Mouse (Mus musculus): ENCODE results near the gene Rhox3e. TPM values are rescaled to one million over a fixed set of nuclear protein-coding genes. Genes with fewer than 3 reads are reported as not detected.
"Not testable (repeated sequence)": the region's sequence is repeated elsewhere in the genome, so short reads cannot be mapped to it uniquely, and the experiment has no call there.

Rhox3e gene
- not detected in 2 replicates for total RNA-seq (2017)

DNA sequence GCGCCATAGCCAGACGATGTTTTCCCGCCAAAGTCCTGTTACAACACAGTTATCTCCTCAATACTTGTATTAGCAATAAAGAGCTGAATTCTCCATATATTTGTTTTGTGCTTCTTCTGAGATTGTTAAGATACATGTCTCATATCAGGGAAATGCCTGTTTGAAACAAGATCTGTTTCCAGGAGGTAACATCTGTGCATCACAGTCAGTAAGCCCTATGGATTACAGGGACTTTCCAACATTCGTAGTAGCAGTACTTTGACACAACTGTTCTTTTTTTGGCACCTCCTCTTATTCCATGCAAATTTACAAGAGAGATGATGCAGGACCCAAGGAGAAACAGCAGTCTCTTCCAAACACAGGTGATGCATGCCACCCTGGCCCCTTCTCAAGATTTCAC is at the start of gene Rhox3e:
Gene Rhox3e, plus strand, starts transcription at position 301 of the 400 bp plus-strand sequence.
- not testable (repeated sequence) for ATAC-seq (replicated peaks; ENCODE audit: low read depth, poor library complexity, severe bottlenecking)

DNA sequence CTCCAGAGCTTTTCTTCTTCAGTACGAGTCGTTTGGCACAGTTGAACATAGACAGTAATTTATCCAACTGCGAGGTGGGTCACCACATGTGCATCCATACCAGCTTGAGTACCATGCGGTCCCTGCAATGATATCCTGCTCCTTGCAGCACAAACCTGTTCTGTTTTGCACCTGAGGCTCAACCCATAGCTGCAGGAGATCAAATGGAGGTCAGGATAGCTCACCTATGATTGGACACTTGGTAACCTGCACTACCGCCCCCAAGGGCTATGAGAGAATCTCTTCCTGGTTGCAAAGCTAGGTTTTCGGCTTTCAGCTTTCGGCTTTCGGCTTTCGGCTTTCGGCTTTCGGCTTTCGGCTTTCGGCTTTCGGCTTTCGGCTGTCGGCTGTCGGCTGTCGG is 27.8 kb upstream of the Rhox3e start, which contains the start of gene Rhox4d:
Gene Rhox4d, plus strand, starts transcription at position 301 of the 400 bp plus-strand sequence.
- not testable (repeated sequence) for ATAC-seq (replicated peaks; ENCODE audit: low read depth, poor library complexity, severe bottlenecking)

DNA sequence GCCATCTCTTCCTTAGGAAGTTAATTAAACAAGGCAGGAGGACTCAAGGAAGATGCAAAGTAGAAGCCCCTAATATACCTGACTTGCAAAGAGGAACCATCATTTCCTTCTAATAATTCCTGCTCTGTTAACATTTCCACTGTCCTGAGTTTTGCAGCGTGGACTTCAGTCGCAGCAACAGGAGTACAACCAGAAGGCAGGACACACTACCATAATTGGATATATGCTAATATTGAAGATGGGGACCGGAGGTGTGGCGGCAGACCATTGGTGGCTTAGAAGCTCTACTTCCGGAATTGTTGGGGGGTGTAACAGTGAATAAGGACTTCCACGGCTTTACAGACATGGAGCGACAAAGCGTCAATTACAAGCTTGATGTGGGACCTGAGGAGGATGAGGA is 11.7 kb upstream of the Rhox3e start, which contains the start of gene Rhox2e:
Gene Rhox2e, plus strand, starts transcription at position 301 of the 400 bp plus-strand sequence.
- ATAC-seq (replicated peaks; ENCODE audit: low read depth, poor library complexity, severe bottlenecking), result not testable (repeated sequence)

DNA sequence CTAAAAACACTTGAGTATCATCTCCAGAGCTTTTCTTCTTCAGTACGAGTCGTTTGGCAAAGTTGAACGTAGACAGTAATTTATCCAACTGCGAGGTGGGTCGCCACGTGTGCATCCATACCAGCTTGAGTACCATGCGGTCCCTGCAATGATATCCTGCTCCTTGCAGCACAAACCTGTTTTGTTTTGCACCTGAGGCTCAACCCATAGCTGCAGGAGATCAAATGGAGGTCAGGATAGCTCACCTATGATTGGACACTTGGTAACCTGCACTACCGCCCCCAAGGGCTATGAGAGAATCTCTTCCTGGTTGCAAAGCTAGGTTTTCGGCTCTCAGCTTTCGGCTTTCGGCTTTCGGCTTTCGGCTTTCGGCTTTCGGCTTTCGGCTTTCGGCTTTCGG is 15.3 kb downstream of the Rhox3e start, which contains the start of gene Rhox4e:
Gene Rhox4e, plus strand, starts transcription at position 301 of the 400 bp plus-strand sequence.
- ATAC-seq (replicated peaks; ENCODE audit: low read depth, poor library complexity, severe bottlenecking), result not testable (repeated sequence)

DNA sequence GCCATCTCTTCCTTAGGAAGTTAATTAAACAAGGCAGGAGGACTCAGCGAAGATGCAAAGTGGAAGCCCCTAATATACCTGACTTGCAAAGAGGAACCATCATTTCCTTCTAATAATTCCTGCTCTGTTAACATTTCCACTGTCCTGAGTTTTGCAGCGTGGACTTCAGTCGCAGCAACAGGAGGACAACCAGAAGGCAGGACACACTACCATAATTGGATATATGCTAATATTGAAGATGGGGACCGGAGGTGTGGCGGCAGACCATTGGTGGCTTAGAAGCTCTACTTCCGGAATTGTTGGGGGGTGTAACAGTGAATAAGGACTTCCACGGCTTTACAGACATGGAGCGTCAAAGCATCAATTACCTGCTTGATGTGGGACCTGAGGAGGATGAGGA is 29.3 kb downstream of the Rhox3e start, which contains the start of gene Rhox2f:
Gene Rhox2f, plus strand, starts transcription at position 301 of the 400 bp plus-strand sequence.
- not testable (repeated sequence) for ATAC-seq (replicated peaks; ENCODE audit: low read depth, poor library complexity, severe bottlenecking)

DNA sequence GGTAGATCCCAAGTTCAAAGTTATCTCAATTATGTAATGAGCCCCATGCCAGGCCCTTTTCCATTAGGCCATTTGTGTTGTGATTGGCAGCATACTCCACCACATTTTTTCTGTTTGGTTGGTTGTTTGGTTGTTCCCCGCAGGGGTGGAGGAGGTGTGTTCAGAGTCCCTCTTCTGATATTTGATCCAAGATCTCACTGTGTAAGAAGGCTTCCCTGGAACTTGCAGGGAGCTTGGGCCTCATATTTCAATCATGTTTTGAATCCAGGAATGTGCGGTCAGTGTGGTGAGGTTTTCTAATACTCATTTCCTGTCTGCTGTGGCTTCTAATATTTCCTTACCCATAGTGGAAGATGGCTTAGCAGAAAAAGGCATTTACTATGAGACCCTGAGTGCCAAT is 30.8 kb downstream of the Rhox3e start:
- ATAC-seq (replicated peaks; ENCODE audit: low read depth, poor library complexity, severe bottlenecking), result not testable (repeated sequence)

DNA sequence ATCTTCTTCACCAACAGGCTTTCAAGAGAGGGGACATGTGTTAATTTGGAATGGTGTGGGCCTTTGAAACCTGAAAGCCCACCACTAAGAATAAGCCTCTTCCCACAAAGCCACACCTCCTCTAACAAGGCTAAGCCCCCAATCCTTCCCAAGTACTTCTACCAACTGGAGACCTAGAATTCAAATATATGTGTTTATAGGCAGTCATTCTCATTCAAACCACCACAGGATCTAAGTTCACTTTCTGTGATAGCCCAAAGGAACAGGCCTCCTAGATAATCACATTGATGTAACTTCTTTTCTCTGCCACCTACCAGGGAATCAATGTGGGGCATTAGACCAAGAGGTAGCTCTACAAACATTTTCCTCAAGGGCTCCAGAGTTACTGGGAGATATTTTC is 38.9 kb downstream of the Rhox3e start, which contains the start of gene Rhox3f:
Gene Rhox3f, plus strand, starts transcription at position 301 of the 400 bp plus-strand sequence.
- not testable (repeated sequence) for ATAC-seq (replicated peaks; ENCODE audit: low read depth, poor library complexity, severe bottlenecking)

Other genes starting within 250 kb of the Rhox3e start
- not detected in 2 replicates for gene Rhox3a2, start 162.0 kb upstream of the Rhox3e start, total RNA-seq (2017)
- gene Rhox4a2, start 151.2 kb upstream of the Rhox3e start, total RNA-seq (2017), result not detected in 2 replicates
- not detected in 2 replicates for gene Rhox2b, start 130.0 kb upstream of the Rhox3e start, total RNA-seq (2017)
- gene Rhox4b, start 109.5 kb upstream of the Rhox3e start, total RNA-seq (2017), result not detected in 2 replicates
- not detected in 2 replicates for gene Rhox2c, start 88.3 kb upstream of the Rhox3e start, total RNA-seq (2017)
- gene Rhox3c, start 83.4 kb upstream of the Rhox3e start, total RNA-seq (2017), result not detected in 2 replicates
- not detected in 2 replicates for gene Rhox4c, start 61.7 kb upstream of the Rhox3e start, total RNA-seq (2017)
- not detected in 2 replicates for gene Rhox2d, start 48.6 kb upstream of the Rhox3e start, total RNA-seq (2017)
- gene Rhox4d, start 27.7 kb upstream of the Rhox3e start, total RNA-seq (2017), result not detected in 2 replicates
- not detected in 2 replicates for gene Rhox2e, start 11.6 kb upstream of the Rhox3e start, total RNA-seq (2017)
- not detected in 2 replicates for gene Rhox4e, start 15.4 kb downstream of the Rhox3e start, total RNA-seq (2017)
- gene Rhox2f, start 29.4 kb downstream of the Rhox3e start, total RNA-seq (2017), result not detected in 2 replicates
- not detected in 2 replicates for gene Rhox3f, start 39.0 kb downstream of the Rhox3e start, total RNA-seq (2017)
- not detected in 2 replicates for gene Rhox4f, start 65.7 kb downstream of the Rhox3e start, total RNA-seq (2017)
- gene Rhox3g, start 86.6 kb downstream of the Rhox3e start, total RNA-seq (2017), result not detected in 2 replicates
- not detected in 2 replicates for gene Rhox2g, start 101.5 kb downstream of the Rhox3e start, total RNA-seq (2017)
- gene Rhox4g, start 109.3 kb downstream of the Rhox3e start, total RNA-seq (2017), result not detected in 2 replicates
- not detected in 2 replicates for gene Rhox3h, start 126.7 kb downstream of the Rhox3e start, total RNA-seq (2017)
- not detected in 2 replicates for gene Rhox2h, start 131.3 kb downstream of the Rhox3e start, total RNA-seq (2017)